Mouse (Mus musculus) ES-E14 (cell line): ENCODE results near the gene Raly. TPM values are rescaled to one million over a fixed set of nuclear protein-coding genes. Genes with fewer than 3 reads are reported as not detected.

Source experiments
- DNase-seq: peaks from one replicate; pipeline ENCODE4 v3.0.0-alpha.2; 2013; ENCODE audit warnings: low read depth, low spot score
- H3K27ac ChIP-seq: 2 replicates; pipeline ENCODE4 v1.5.1; 2012; ENCODE audit warnings: low read depth, mild to moderate bottlenecking, low read length, moderate library complexity, mixed read lengths; ENCODE audit not compliant: poor library complexity, insufficient read depth, severe bottlenecking
- H3K36me3 ChIP-seq: 2 replicates; pipeline ENCODE4 v1.6.1; 2012; ENCODE audit warnings: mild to moderate bottlenecking, low read length, moderate library complexity, mixed read lengths; ENCODE audit not compliant: control insufficient read depth, poor library complexity, insufficient read depth, severe bottlenecking
- H3K4me1 ChIP-seq, 2 experiments: fragments of 150-350 bp in 1 of 2; sonication (generic) in 1 of 2; 2 replicates each; pipeline ENCODE4 v1.6.1; 2012; ENCODE audit warnings: low read length in 2 of 2, mild to moderate bottlenecking in 1 of 2, mixed read lengths in 1 of 2; ENCODE audit not compliant: control insufficient read depth in 2 of 2, insufficient read depth in 2 of 2, poor library complexity in 1 of 2
- H3K4me3 ChIP-seq, 2 experiments: fragments of 150-350 bp in 1 of 2; sonication (generic) in 1 of 2; 2 replicates each; pipeline ENCODE4 v1.5.1; 2012; ENCODE audit warnings: low read length in 2 of 2, low read depth in 1 of 2, mild to moderate bottlenecking in 1 of 2, mixed read lengths in 1 of 2; ENCODE audit not compliant: insufficient read depth in 1 of 2, poor library complexity in 1 of 2, severe bottlenecking in 1 of 2
- H3K9ac ChIP-seq: 2 replicates; pipeline ENCODE4 v1.6.1; 2012; ENCODE audit warnings: low read depth, mild to moderate bottlenecking, low read length, mixed read lengths; ENCODE audit not compliant: poor library complexity, insufficient read depth, severe bottlenecking
- H3K9me3 ChIP-seq: fragments of 150-350 bp; sonication (generic); 2 replicates; pipeline ENCODE4 v1.6.1; 2012; ENCODE audit warnings: low read depth, mild to moderate bottlenecking, low read length; ENCODE audit not compliant: control insufficient read depth, insufficient read depth
- CHD2 ChIP-seq: IDR thresholded peaks from 2 replicates; pipeline ENCODE4 v1.6.1; 2014; ENCODE audit warnings: mild to moderate bottlenecking, low read depth, low read length, inconsistent platforms
- HCFC1 ChIP-seq: IDR thresholded peaks from 2 replicates; pipeline ENCODE4 v1.6.1; 2012; ENCODE audit warnings: low read length, inconsistent platforms, borderline replicate concordance; ENCODE audit not compliant: insufficient read depth
- MAFK ChIP-seq: IDR thresholded peaks from 2 replicates; pipeline ENCODE4 v1.6.1; 2014; ENCODE audit warnings: mild to moderate bottlenecking, low read depth, low read length, inconsistent platforms; ENCODE audit not compliant: insufficient read depth
- ZC3H11A ChIP-seq: IDR thresholded peaks from 2 replicates; pipeline ENCODE4 v1.6.1; 2012; ENCODE audit warnings: low read depth, mild to moderate bottlenecking, inconsistent platforms, low read length, borderline replicate concordance
- ZNF384 ChIP-seq: IDR thresholded peaks from 2 replicates; pipeline ENCODE4 v1.6.1; 2012; ENCODE audit warnings: low read depth, low read length, inconsistent platforms
- in situ Hi-C, 2 experiments: fragments of 600-800 bp; cut with MboI; formaldehyde crosslinking; loops; one replicate each; pipeline ENCODE4 v1.15.1; 2025; ENCODE audit warnings: low sequenced_read_pairs in 2 of 2, inconsistent platforms in 1 of 2; ENCODE audit not compliant: unreplicated experiment in 2 of 2
- total RNA-seq: library from RNA; depleted of rRNA; stranded (reverse); fragments of 300-350 nt; gene quantifications from 2 replicates; pipeline ENCODE4 v1.2.3, GENCODE M21; 2012

Raly gene
- total RNA-seq, 1 experiment, result 209 TPM

DNA sequence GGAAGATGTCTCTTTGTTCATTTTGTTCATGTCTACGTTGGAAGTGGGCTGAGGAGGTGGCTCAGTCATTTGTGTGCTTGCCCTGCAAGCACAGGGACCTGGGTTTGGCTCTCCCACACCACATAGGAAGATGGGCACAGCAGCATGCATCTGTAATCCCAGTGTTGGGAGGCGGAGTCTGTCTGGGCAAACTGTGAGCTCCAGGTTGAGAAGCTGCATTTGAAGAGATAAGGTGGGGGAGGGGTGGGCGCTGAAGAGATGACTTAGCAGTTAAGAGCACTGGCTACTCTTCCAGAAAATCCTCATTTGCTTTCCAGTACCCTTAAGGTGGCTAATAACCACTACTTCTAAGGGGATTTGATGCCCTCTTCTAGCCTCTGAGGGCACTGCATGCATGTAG lies 4.7 kb upstream of the Raly start:
- Histone ChIP-seq H3K27ac (no peak overlapping the region), H3K4me1 (peaks cover 2 to 11% of the 10 kb centered on the region in 2 experiments; a peak in 1 of 4 replicates), H3K9ac (no peak overlapping the region), H3K36me3 (no peaks in the 10 kb centered on the region), H3K4me3 (no peak overlapping the region), H3K9me3 (no peaks in the 10 kb centered on the region)
- TF ChIP-seq CHD2 (no peak), MAFK (peak; percentile 76; the same call in 1 of the 2 replicates)
- in situ Hi-C loops, result no loop called here
- DNase-seq, result peak; percentile 40

DNA sequence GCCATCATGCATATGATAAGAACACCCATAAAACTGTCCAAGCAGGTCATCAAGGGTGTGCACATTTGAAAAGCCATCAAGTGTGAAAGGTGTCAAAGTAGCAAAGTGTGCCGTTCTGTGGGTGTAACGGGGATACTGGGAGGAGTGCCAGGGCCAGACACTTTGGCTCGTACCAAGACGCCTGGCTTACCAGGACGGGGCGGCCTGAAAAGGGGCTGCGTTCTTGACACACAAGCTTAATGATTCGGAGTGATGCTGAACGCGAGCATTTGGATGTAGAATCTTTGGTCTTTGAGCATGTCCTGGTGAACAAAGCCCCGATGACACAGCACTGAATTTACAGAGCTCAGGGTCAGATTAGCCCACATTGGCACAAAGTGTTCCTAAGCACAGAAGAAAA lies 4.1 kb upstream of the Raly start:
- in situ Hi-C loops, result no loop called here
- Histone ChIP-seq H3K9me3 (no peaks in the 10 kb centered on the region), H3K4me3 (no peak overlapping the region), H3K36me3 (no peaks in the 10 kb centered on the region), H3K27ac (no peak overlapping the region), H3K9ac (no peak overlapping the region), H3K4me1 (peaks cover 2 to 11% of the 10 kb centered on the region in 2 experiments; a peak in 1 of 4 replicates)
- DNase-seq, result no peak
- no peak for TF ChIP-seq HCFC1
- no peak for TF ChIP-seq MAFK
- no peak for TF ChIP-seq ZNF384
- TF ChIP-seq CHD2, result no peak
- TF ChIP-seq ZC3H11A, result no peak

DNA sequence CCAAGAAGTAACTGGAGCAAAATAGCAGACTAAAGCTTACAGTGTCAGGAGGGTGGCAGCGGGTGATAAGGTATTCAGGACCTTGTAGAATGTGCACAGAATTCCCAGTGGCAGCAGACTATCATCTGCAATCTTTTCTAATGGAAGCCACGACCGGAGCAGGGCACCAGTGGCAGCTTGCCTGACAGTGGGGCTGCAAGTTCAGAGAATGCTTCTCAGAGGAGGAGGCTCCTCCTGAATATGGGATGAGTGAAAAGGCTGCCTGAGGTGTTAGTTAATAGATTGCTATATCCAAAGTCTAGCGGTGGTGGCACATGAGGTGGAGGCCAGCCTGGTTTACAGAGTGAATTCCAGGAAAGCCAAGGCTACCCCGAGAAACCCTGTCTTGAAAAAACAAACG lies 1.5 kb upstream of the Raly start:
- no peak overlapping the region; the same call in 1 of the 2 replicates for H3K27ac ChIP-seq
- TF ChIP-seq HCFC1 (no peak), CHD2 (no peak), MAFK (no peak), ZNF384 (no peak), ZC3H11A (no peak)
- peaks cover 2 to 14% of the 10 kb centered on the region in 2 experiments; a peak in 2 of 4 replicates for H3K4me1 ChIP-seq
- H3K36me3 ChIP-seq, result no peaks in the 10 kb centered on the region
- in situ Hi-C loops, result no loop called here
- no peak for DNase-seq
- H3K9me3 ChIP-seq, result no peaks in the 10 kb centered on the region
- no peak overlapping the region for H3K9ac ChIP-seq
- no peak overlapping the region for H3K4me3 ChIP-seq

DNA sequence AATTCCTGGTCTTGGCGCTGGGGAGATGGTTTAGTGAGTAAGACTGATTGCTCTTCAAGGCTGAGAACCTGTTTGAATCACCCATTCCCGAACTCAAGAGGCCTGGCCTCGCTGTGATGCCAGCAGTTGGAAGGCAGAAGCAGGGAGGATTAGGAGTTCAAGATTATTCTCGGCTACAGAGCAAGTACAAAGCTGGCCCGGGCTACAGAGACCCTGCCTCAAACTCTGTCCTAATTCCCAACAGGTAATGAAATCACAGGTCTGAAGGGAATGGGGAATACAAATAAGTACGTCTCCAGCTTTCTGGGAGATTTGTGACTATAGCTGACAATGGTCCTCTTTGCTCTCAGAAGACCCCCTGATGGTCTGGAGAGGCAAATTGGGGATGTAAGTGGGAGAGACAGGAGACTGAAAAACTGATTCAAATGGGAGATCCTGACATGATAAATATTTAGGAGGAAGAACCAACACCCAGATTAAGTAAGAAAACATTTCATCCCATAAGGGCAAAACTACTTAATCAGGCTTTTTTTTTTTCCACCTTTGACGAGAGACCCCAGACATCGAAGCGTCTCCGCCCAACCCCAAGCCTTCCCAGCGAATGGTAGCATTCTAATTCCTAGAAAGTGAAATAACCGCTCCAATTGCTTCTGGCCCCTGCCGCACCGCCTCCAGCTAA lies 780 bp upstream of the Raly start:
- Histone ChIP-seq H3K4me1 (peaks cover 2 to 14% of the 10 kb centered on the region in 2 experiments; a peak in 2 of 4 replicates), H3K36me3 (no peaks in the 10 kb centered on the region), H3K27ac (peak overlapping the region; percentile 10; the same call in 1 of the 2 replicates), H3K9ac (peak overlapping the region; percentile 33; the same call in 1 of the 2 replicates), H3K4me3 (peak overlapping the region; percentile 35 to 78), H3K9me3 (no peaks in the 10 kb centered on the region)
- peak; percentile 89 for TF ChIP-seq ZNF384
- no peak for TF ChIP-seq MAFK
- no peak for TF ChIP-seq HCFC1
- in situ Hi-C loops, result no loop called here
- no peak for DNase-seq
